Mouse (Mus musculus) frontal cortex, adult (tissue): ENCODE measurements around the gene Polg.

Experiments
- ATAC-seq: cut with Nextera tagmentation; 2 replicates; pipeline ENCODE4 v1.9.2; 2017; ENCODE audit warnings: mild to moderate bottlenecking, moderate library complexity, mixed read lengths; ENCODE audit not compliant: low TSS enrichment

Gene Polg

GRCm38 (mm10) chr7:79465461-79466044 lies 609 bp downstream of the Polg start:
- ATAC-seq = peak; percentile 27

- ATAC-seq = no peak
These were observed 1.3 kb downstream of the Polg start for GRCm38 (mm10) chr7:79464776-79465420.

- no peak for ATAC-seq
These were observed 2.6 kb downstream of the Polg start for GRCm38 (mm10) chr7:79463376-79464077.

- ATAC-seq = no peak
These were observed 4.4 kb downstream of the Polg start for GRCm38 (mm10) chr7:79461721-79462120.

- no peak for ATAC-seq
These were observed 18.7 kb downstream of the Polg start for GRCm38 (mm10) chr7:79447486-79447885.

- ATAC-seq = no peak
These were observed 19.1 kb downstream of the Polg start for GRCm38 (mm10) chr7:79447048-79447447.

GRCm38 (mm10) chr7:79440035-79440434 lies 26.1 kb downstream of the Polg start:
- ATAC-seq = no peak

- ATAC-seq = no peak
These were observed 37.9 kb downstream of the Polg start for GRCm38 (mm10) chr7:79428243-79428642.

- no peak for ATAC-seq
These were observed 40.4 kb downstream of the Polg start for GRCm38 (mm10) chr7:79425804-79426203.

- ATAC-seq = no peak
These were observed 43.3 kb downstream of the Polg start for GRCm38 (mm10) chr7:79422876-79423275.

GRCm38 (mm10) chr7:79419950-79420349 lies 46.2 kb downstream of the Polg start:
- ATAC-seq = no peak

GRCm38 (mm10) chr7:79414449-79415375 lies 51.5 kb downstream of the Polg start:
- no peak for ATAC-seq

- no peak for ATAC-seq
These were observed 65.9 kb downstream of the Polg start for GRCm38 (mm10) chr7:79400296-79400695.

- no peak for ATAC-seq
These were observed 67.2 kb downstream of the Polg start for GRCm38 (mm10) chr7:79398971-79399370.

GRCm38 (mm10) chr7:79398426-79398825 lies 67.7 kb downstream of the Polg start:
- no peak for ATAC-seq

GRCm38 (mm10) chr7:79397446-79397963 lies 68.7 kb downstream of the Polg start:
- ATAC-seq = no peak
